Mouse (Mus musculus) kidney, postnatal 0 days (tissue): ENCODE data around the gene Gna15. TPM values are rescaled to one million over a fixed set of nuclear protein-coding genes. Genes with fewer than 3 reads are reported as not detected.

Experiments used
- ATAC-seq: fragments of 200-750 bp; cut with Nextera tagmentation; replicated peaks from 2 replicates; pipeline ENCODE4 v1.8.0; 2017; ENCODE audit warnings: low read depth, moderate number of reproducible peaks, moderate TSS enrichment, moderate library complexity; ENCODE audit not compliant: low FRiP score
- DNase-seq: peaks from one replicate; pipeline ENCODE4 v3.0.0-alpha.2; 2016; ENCODE audit warnings: low spot score
- H3K27ac ChIP-seq: fragments of 300-500 bp; sonication (generic); 2 replicates; pipeline ENCODE4 v1.5.1; 2014; ENCODE audit warnings: mild to moderate bottlenecking
- H3K27me3 ChIP-seq: fragments of 300-500 bp; sonication (generic); 2 replicates; pipeline ENCODE4 v1.6.1; 2014; ENCODE audit warnings: low read length, mixed read lengths; ENCODE audit not compliant: insufficient read depth
- H3K36me3 ChIP-seq: fragments of 300-500 bp; sonication (generic); 2 replicates; pipeline ENCODE4 v1.6.1; 2014; ENCODE audit warnings: low read length, mixed read lengths; ENCODE audit not compliant: insufficient read depth
- H3K4me1 ChIP-seq: fragments of 300-500 bp; sonication (generic); replicated peaks from 2 replicates; pipeline ENCODE4 v1.6.1; 2014; ENCODE audit warnings: antibody characterized with exemption, low read length, mixed read lengths; ENCODE audit not compliant: insufficient read depth
- H3K4me2 ChIP-seq: fragments of 300-500 bp; sonication (generic); 2 replicates; pipeline ENCODE4 v1.6.1; 2014; ENCODE audit warnings: mild to moderate bottlenecking, low read length, moderate library complexity, mixed read lengths
- H3K4me3 ChIP-seq: fragments of 300-500 bp; sonication (generic); replicated peaks from 2 replicates; pipeline ENCODE4 v1.5.1; 2014; ENCODE audit warnings: low read depth, low read length
- H3K9ac ChIP-seq: fragments of 300-500 bp; sonication (generic); 2 replicates; pipeline ENCODE4 v1.6.1; 2014; ENCODE audit warnings: low read depth, low read length
- H3K9me3 ChIP-seq: fragments of 300-500 bp; sonication (generic); replicated peaks from 2 replicates; pipeline ENCODE4 v1.6.1; 2016; ENCODE audit warnings: low read length, inconsistent platforms, mixed read lengths
- CTCF ChIP-seq: IDR thresholded peaks from 2 replicates; pipeline ENCODE4 v1.5.1; 2016; ENCODE audit warnings: antibody characterized with exemption, low read depth, mild to moderate bottlenecking, moderate library complexity
- WGBS: fragments of 180-500 bp; shearing (Covaris S2); extraction: QIAGEN DNeasy Blood & Tissue Kit; methylation state at CpG from one replicate; pipeline ENCODE4 v1.1.7; 2014; 5-methylcytosine and 5-hydroxymethylcytosine counted together
- polyA plus RNA-seq: library from polyadenylated mRNA; unstranded; fragments of >200 nt; fragmentation: Nextera tagmentation; extraction: Ambion mirVana; gene quantifications from 2 replicates; pipeline ENCODE4 v1.2.1, GENCODE M21; 2015

Gene Gna15
- polyA plus RNA-seq, 1 experiment from 2014 or later, result 0.92 TPM

DNA sequence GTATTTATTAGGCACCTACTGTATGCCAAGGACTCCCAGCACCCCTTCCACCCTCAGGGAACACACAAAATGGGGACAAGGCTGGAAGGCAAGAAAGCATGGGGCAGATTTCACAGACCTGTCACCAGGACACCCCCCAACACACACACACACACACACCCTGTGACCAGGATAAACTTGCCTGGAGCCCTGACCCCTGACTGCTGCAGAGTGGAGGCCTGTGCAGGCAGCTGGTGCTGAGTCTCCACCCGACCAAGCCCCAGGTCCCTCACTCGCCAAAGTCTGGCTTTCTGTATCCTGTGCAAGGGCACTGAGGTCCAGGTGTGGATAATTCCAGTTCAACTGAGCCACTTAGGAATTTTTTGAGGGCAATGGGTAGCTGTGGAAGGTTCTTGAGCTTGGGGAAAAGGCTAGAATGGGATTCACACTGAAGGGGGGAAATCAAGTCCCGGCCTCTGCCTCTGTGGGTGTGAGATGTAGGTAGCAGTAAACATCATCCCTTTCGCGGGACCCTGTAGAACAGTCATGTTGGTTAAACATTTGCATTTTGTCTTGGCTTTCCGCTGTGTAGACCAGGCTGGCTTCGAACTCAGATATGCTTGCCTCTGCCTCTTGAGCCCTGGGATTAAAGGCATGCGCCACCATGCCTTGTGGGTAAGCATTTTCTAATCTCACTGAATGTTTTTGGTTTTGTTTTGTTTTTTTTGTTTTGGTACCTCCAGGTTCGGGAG lies 45.6 kb upstream of the Gna15 start:
- H3K9ac ChIP-seq, result no peak overlapping the region

DNA sequence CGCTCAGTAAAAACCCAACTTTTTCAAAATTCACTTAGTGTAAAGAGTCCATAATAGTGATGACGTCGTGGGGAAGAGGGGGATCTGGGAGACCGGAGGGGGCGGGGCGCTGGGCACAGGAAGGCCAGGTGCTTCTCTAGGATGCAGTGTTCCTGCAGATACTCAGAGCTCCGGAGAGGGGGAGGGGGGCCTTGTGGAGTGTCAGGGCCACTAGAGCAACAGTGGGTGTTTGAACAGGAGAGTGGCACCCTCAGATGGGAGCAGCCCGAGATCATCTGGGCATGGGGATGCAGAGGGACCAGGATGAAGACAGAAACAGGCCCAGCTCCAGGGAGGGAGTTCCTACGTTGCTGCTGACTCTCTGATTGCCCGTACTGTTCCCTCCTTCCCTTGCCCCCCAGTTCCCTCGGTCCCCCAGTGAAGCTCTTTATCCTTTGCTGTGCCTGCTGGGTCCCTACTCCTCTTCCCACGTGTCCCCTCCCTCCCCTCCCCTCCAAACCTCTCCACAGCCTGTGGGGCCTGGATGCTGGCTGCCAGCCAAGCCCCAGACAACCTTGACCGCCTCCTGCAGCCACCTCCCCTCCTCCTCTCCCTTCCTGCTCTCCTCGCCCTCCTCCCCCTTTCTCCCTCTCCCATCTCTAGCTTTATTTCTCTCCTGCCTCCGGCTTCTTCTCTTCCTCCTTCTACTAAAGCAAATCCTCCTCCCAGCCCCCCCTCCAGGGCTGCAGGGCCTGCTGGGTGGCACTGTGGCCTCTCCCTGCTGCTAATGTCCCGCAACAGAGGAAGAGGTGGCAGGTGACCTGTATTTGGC lies 44.6 kb upstream of the Gna15 start:
- DNase-seq (peak; percentile 87), ATAC-seq (no peak; the same call in 1 of the 2 replicates)
- peak overlapping the region; percentile 16; the same call in 1 of the 2 replicates for H3K4me2 ChIP-seq
- H3K36me3 ChIP-seq, result peaks cover 19% of the 10 kb centered on the region; the same call in 1 of the 2 replicates
- WGBS, result 9% methylated on average over 15 of the region's 16 CpGs
- H3K4me3 ChIP-seq, result no peak overlapping the region
- H3K9ac ChIP-seq, result no peak overlapping the region
- H3K9me3 ChIP-seq, result no peaks in the 10 kb centered on the region
- H3K27ac ChIP-seq, result peak overlapping the region; percentile 72
- H3K27me3 ChIP-seq, result no peaks in the 10 kb centered on the region
- no peak for TF ChIP-seq CTCF
- peaks cover 37% of the 10 kb centered on the region for H3K4me1 ChIP-seq

More for the DNA sequence above, 45.6 kb upstream of the Gna15 start:
- no peak for TF ChIP-seq CTCF
- Histone ChIP-seq H3K9me3 (no peaks in the 10 kb centered on the region), H3K27me3 (0 out of 2 replicates have a peak, but pooled peaks cover 6% of the 10 kb centered on the region), H3K4me3 (no peak overlapping the region), H3K27ac (peak overlapping the region; percentile 79), H3K36me3 (peaks cover 19% of the 10 kb centered on the region; the same call in 1 of the 2 replicates), H3K4me2 (no peak overlapping the region), H3K4me1 (peaks cover 28% of the 10 kb centered on the region)
- ATAC-seq (no peak), DNase-seq (no peak)
- 57% methylated on average over 9 of the region's 9 CpGs for WGBS

DNA sequence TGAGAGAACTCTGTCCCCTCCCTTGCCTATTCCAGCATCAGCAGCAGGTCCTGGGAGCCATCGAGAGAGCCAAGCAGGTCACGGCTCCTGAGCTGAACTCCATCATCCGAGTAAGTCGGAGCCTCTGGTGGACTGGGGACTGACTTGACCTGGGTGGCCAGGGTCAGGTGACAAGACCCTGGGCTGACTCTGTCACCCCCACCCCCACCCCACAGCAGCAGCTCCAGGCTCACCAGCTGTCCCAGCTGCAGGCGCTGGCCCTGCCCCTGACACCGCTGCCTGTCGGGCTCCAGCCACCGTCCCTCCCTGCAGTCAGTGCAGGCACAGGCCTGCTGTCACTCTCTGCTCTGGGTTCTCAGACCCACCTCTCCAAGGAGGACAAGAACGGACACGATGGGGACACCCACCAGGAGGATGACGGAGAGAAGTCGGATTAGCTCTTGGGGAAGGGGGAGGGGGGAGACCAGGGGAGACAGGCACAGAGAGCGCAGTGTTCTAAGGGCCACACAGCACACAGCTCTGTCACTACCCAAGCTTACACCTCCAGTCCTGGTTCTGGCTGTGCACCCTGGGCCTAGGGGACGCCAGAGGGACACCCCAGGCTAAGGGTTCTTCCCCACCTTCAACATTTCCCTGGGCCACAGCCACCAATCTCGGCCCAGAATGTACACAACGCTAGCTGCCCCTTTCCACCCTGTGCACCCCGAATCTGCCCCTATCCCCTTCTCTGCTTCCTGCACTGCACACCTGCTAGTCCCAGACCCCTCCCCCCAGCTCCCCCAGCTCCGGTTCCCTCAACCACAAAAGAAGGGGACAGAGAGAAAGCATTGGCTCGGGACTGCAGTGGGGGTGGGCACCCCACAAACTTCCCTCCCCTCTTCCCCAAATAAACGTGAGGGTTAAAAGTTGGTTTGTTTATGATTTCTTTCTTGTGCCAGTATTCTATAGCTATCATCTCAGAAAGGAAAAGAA lies 41.5 kb upstream of the Gna15 start:
- Histone ChIP-seq H3K4me2 (no peak overlapping the region), H3K36me3 (peaks cover 23% of the 10 kb centered on the region; the same call in 1 of the 2 replicates), H3K4me3 (no peak overlapping the region), H3K27ac (no peak overlapping the region), H3K4me1 (peaks cover 33% of the 10 kb centered on the region), H3K27me3 (no peaks in the 10 kb centered on the region), H3K9ac (no peak overlapping the region), H3K9me3 (no peaks in the 10 kb centered on the region)
- ATAC-seq, result no peak
- TF ChIP-seq CTCF, result no peak
- 55% methylated on average over 20 of the region's 20 CpGs for WGBS
- DNase-seq, result no peak

DNA sequence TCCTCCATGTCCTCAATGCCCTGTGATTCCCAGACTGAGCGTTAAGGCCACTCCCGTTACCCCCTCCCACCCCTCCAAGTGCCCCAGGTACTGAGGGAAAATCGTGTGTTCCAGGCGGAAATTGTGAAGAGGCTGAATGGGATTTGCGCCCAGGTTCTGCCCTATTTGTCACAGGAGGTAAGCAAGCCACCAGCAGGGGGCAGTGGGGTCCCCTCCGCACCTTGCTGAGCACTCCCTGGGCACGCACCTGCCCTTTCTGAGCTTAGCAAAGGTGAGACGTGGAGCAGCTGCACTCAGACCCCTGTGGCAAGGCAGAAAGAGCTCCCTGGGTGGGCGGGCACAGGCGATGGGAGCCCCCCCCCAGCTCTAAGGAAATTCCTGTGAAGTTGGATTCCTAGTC lies 40.7 kb upstream of the Gna15 start:
- DNase-seq, result peak; percentile 64
- Histone ChIP-seq H3K9ac (no peak overlapping the region), H3K36me3 (peaks cover 23% of the 10 kb centered on the region; the same call in 1 of the 2 replicates), H3K9me3 (no peaks in the 10 kb centered on the region), H3K4me2 (peak overlapping the region; percentile 54; the same call in 1 of the 2 replicates), H3K4me3 (no peak overlapping the region), H3K27ac (peak overlapping the region; percentile 79; the same call in 1 of the 2 replicates), H3K27me3 (no peaks in the 10 kb centered on the region), H3K4me1 (peaks cover 33% of the 10 kb centered on the region)
- no peak for ATAC-seq
- 36% methylated on average over 10 of the region's 10 CpGs for WGBS
- peak; percentile 76 for TF ChIP-seq CTCF

DNA sequence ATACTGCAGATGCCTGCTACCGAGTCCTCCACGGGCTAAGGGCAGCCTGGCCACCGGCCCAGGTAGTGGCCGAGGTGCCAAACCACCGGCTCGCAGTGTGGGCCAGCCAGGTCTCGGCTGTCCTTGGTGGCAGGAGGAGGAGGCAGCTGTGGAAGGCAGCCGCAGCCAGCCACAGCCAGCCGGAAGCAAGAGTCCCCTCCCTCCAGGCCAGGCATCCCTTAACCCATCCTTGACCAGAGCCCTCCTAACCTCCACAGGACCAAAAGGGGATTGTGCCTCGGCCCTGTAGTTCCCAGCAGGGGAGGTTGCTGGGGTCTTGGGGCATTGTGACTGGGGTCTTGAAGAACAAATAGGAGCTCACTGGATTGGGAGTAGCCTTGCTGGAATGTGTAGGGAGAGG lies 40.2 kb upstream of the Gna15 start:
- Histone ChIP-seq H3K27ac (peak overlapping the region; percentile 79), H3K9me3 (no peaks in the 10 kb centered on the region), H3K9ac (0 out of 2 replicates have a peak overlapping the region, but pooled peaks have one; percentile 43), H3K27me3 (no peaks in the 10 kb centered on the region), H3K4me2 (peak overlapping the region; percentile 54), H3K36me3 (peaks cover 23% of the 10 kb centered on the region; the same call in 1 of the 2 replicates), H3K4me1 (peaks cover 33% of the 10 kb centered on the region), H3K4me3 (peak overlapping the region; percentile 23; the same call in 1 of the 2 replicates)
- DNase-seq, result peak; percentile 82
- no peak for TF ChIP-seq CTCF
- ATAC-seq, result peak; percentile 44
- 4% methylated on average over 10 of the region's 10 CpGs for WGBS
